Mouse (Mus musculus) ovary, postnatal 36 days (tissue): Measurements from ENCODE around the gene 9430015G10Rik.
"Not testable (repeated sequence)": the region's sequence is repeated elsewhere in the genome, so short reads cannot be mapped to it uniquely, and the experiment has no call there.

Source experiments
- DNase-seq: peaks from one replicate; pipeline ENCODE4 v3.0.0; 2022; ENCODE audit warnings: low spot score, mixed read lengths

The 9430015G10Rik gene

GRCm38 (mm10) chr4:156097770-156098366 lies 11.9 kb upstream of the 9430015G10Rik start:
- no peak for DNase-seq

- no peak for DNase-seq
Measured at GRCm38 (mm10) chr4:156099427-156099826, 10.4 kb upstream of the 9430015G10Rik start.

- no peak for DNase-seq
Measured at GRCm38 (mm10) chr4:156100501-156100900, 9.3 kb upstream of the 9430015G10Rik start.

- DNase-seq = no peak
Measured at GRCm38 (mm10) chr4:156101481-156101903, 8.3 kb upstream of the 9430015G10Rik start.

DNA sequence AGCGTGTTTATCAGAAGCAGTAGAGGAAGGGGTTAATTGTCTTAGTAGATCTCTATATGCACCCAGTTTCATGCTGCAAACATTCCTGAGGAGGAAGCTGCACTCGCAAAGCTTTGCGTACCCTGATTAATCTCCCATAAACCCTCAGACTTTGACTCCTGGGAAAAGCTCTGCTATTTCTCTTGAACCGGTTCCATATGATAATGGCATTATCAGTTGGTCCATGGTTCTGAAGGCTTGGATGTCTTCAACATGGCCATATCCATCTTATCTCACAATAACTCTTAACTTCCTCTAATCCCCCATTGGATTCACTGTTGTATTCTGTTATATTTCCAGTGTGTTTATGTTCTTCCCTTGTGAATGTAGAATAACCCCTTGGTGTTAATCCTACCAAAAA lies 6.4 kb upstream of the 9430015G10Rik start:
- no peak for DNase-seq

DNA sequence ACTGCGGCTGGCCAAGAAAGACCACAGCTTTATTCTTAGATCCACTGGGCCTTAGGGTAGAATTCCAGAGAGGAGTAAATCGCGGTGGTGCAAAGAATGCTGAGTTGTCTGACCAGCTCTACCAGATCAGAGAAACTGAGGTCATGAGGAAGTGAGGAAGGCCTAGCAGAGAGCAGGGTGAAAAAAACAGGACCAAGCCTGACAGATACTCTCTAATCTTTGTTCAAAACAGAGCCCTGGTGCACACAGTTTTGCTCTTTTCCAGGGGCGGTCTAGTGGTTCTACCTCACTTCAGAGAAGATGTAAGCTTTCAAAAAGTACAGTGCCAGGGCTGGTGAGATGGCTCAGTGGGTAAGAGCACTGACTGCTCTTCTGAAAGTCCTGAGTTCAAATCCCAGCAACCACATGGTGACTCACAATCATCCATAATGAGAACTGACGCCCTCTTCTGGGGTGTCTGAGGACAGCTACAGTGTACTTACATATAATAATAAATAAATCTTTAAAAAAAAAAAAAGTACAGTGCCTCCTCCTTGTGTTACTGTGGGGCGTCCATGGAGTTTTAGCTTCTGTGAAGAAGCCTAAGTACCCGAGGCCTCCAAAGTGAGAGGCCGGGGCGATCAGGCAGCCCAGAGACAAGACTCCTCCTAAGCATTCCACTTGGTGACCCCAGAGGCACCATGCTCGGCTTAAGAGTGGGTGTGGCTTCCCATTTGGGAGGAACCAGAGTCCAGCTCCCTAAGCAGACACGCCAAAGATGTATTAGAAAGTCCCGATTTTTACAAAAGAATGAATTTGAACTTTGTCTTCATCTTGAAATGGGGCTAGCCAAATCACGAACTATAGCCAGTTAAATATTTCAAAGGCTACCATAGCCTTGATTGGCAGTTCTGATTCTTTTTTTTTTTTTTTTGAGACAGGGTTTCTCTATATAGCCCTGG lies 906 bp upstream of the 9430015G10Rik start:
- DNase-seq = peak; percentile 50

GRCm38 (mm10) chr4:156124077-156124476 lies 14.3 kb downstream of the 9430015G10Rik start:
- DNase-seq = no peak

- no peak for DNase-seq
Measured at GRCm38 (mm10) chr4:156125393-156125792, 15.6 kb downstream of the 9430015G10Rik start.

DNA sequence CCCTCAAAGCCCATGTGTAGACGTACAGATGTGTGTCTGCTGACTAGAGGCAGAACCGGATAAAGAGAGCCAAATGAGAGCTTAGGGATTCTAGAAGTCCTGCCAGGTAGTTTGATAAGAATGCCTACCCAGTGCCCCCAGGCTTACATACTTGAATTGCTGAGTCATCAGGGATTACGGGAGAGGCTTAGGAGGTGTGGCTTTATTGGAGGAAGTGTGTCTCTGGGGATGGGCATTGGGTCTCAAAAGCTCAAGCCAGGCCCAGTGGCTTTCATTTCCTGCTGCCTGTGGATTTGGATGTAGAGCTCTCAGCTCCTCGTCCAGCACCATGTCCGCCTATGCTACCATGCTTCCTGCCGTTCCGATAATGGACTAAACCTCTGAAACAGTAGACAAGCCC lies 17.1 kb downstream of the 9430015G10Rik start:
- no peak for DNase-seq

DNA sequence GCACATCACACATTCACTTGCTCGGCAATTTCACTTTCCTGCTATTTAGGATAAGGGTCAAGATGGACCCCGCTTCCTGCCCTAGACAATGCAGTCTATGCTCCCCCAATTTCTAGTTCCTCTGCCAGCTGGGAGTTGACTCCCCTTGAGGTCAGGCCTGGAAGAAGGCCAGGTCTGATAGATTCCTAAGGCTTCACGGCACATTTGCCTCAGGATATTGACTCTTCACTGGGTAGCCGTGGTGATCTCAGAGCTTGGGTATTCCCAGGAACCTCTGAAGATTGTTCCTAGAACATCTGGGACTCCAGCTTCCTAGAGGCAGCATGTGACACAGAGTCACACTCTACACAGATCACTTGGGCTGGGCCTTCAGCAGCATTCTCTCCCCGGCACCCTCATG lies 19.0 kb downstream of the 9430015G10Rik start:
- no peak for DNase-seq

GRCm38 (mm10) chr4:156130436-156130835 lies 20.7 kb downstream of the 9430015G10Rik start, which contains the start of gene Rnf223:
Gene Rnf223 (plus strand): TSS chr4:156130513.
- DNase-seq = no peak

GRCm38 (mm10) chr4:156130940-156131339 lies 21.2 kb downstream of the 9430015G10Rik start:
- DNase-seq = no peak

- DNase-seq = no peak
Measured at GRCm38 (mm10) chr4:156133334-156133733, 23.6 kb downstream of the 9430015G10Rik start.

- DNase-seq = no peak
Measured at GRCm38 (mm10) chr4:156133943-156134605, 24.3 kb downstream of the 9430015G10Rik start.

- no peak for DNase-seq
Measured at GRCm38 (mm10) chr4:156135112-156135511, 25.3 kb downstream of the 9430015G10Rik start.

GRCm38 (mm10) chr4:156135801-156136200 lies 26.0 kb downstream of the 9430015G10Rik start:
- no peak for DNase-seq

- no peak for DNase-seq
Measured at GRCm38 (mm10) chr4:156136285-156137100, 26.7 kb downstream of the 9430015G10Rik start.

- DNase-seq = not testable (repeated sequence)
Measured at GRCm38 (mm10) chr4:156150887-156151286, 41.1 kb downstream of the 9430015G10Rik start.

GRCm38 (mm10) chr4:156154771-156155170 lies 45.0 kb downstream of the 9430015G10Rik start:
- DNase-seq = no peak

GRCm38 (mm10) chr4:156166477-156166876 lies 56.7 kb downstream of the 9430015G10Rik start:
- DNase-seq = no peak

- no peak for DNase-seq
Measured at GRCm38 (mm10) chr4:156168611-156169010, 58.8 kb downstream of the 9430015G10Rik start.

DNA sequence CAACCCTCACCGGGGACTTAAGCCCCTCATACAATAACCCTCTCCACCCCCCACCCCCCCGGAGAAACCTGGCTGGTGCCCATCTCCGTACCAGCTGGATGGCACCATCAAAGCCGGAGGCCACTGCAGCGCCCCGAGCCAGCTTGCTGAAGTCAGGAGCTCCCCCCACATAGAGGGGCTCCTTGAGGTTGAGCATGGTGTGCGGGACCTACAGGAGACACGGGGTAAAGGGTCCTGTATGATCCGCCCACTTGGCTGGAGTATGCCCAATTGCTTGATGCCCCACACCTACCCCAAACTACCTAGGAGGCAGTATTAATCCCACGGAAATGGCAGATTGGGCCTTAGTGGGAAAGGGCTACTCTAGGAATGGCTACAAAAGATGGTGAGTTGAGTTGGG lies 59.3 kb downstream of the 9430015G10Rik start:
- DNase-seq = no peak
